Mouse (Mus musculus) brown adipose tissue, adult 24 weeks (tissue): Measurements from ENCODE around the gene H2-Eb2. TPM values are rescaled to one million over a fixed set of nuclear protein-coding genes. Genes with fewer than 3 reads are reported as not detected.

Source experiments
- H3K27ac ChIP-seq: fragments of 200-500 bp; replicated peaks from 2 replicates; pipeline ENCODE4 v1.5.1; 2012; ENCODE audit warnings: low read depth, mild to moderate bottlenecking, low read length
- H3K4me1 ChIP-seq: fragments of 200-500 bp; 2 replicates; pipeline ENCODE4 v1.6.1; 2012; ENCODE audit warnings: low read length, mixed read lengths; ENCODE audit not compliant: control insufficient read depth, insufficient read depth, insufficient read length
- H3K4me3 ChIP-seq: fragments of 200-500 bp; 2 replicates; pipeline ENCODE4 v1.5.1; 2012; ENCODE audit warnings: low read depth, mild to moderate bottlenecking, low read length, moderate library complexity; ENCODE audit not compliant: insufficient read depth
- polyA plus RNA-seq: library from polyadenylated mRNA; stranded (reverse); fragments of >200 nt; gene quantifications from 2 replicates; pipeline ENCODE4 v1.2.4, GENCODE M21; 2012; ENCODE audit not compliant: missing spikeins, insufficient read depth, insufficient read length

The H2-Eb2 gene
- polyA plus RNA-seq, 1 experiment, result not detected

DNA sequence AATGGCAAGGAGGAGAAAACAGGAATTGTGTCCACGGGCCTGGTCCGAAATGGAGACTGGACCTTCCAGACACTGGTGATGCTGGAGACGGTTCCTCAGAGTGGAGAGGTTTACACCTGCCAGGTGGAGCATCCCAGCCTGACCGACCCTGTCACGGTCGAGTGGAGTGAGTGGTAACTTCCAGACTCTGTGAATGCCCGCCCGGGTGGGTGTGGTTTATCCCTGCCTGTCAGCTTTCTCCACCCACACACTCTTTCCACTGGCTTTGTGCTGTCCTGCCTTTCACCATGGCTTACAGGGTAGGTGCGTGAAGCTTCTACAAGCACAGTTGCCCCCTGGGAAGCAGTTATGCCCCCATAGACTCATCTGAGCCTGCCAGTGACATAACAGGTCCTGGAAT lies 11.2 kb upstream of the H2-Eb2 start:
- no peaks in the 10 kb centered on the region for H3K4me1 ChIP-seq

DNA sequence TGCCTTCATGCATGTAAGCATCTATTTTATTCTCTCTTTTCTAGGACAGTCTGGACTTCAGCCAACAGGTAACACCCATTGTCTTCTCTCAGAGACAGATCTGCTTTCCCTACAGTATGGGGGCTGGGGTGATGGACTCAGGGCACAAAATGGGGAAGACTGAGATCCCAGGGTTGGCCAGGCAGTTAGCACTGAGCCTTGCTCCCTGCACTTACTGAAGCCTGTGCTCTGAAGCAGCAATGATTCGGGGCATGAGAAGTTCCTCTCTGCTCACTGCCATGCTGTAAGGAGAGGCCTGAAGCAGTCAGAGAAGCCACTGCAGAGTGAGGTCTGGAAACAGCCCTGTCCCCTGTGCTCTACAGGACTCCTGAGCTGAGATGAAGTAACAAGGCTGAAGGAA lies 10.0 kb upstream of the H2-Eb2 start:
- no peaks in the 10 kb centered on the region for H3K4me1 ChIP-seq
- no peak overlapping the region for H3K4me3 ChIP-seq

More for the DNA sequence above, 11.2 kb upstream of the H2-Eb2 start:
- Histone ChIP-seq H3K27ac (no peak overlapping the region), H3K4me3 (no peak overlapping the region)

DNA sequence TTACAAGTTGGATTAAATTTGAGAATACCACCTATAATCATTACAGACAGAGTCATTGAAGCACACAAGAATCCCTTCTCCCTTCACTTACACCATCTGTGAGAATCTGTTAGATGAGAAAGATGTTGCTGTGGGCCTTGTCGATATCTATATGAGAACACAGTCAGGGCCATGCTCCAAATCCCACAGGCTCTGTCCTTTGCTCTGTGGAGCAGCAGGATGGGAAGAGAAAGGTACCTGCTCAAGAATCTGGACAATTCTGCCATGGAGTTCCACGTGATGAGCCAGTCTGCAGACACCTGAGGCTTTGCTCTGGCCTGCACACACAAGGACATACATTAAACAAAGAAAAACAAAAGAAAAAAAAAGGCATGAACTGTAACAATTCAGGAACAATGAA lies 8.8 kb upstream of the H2-Eb2 start:
- H3K4me3 ChIP-seq, result no peak overlapping the region
- no peak overlapping the region for H3K27ac ChIP-seq
- H3K4me1 ChIP-seq, result no peaks in the 10 kb centered on the region

More for the DNA sequence above, 10.0 kb upstream of the H2-Eb2 start:
- no peak overlapping the region for H3K27ac ChIP-seq

DNA sequence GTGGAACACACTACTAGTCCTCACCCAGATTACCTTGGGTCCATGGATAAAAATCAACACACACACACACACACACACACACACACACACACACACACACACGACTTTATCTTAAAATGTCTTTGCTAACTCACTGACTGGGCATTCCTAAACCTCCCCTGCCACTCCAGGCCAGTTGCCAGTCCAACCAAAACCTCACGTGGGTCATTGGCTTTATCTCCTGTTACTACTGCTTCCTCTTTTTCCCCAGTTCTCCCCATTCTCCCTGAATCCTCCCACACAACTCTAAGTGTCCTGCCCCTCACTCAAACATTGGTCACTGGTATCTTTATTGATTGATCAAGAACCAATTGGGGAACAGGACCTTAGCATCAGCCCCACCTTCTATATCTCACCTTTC lies 8.2 kb upstream of the H2-Eb2 start:
- no peak overlapping the region for H3K4me3 ChIP-seq

DNA sequence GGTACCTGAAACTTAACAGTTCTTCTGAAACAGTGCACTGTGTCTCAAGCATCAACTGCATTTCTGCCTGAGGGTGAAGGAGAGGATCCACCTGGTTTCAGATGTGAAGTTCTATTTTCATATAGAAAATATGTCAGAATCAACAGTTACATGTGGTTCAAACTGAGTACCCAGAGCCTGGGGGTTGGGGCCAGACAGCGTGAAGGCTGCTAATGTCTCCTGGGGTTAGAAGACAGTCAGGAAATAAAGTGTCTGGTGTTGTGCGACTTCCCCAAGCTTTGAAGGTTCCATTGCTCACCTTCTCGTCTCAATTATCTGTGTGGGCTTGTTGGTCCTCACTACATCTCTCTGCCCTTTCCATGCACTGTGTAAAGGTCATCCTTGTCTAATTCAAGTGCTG lies 908 bp downstream of the H2-Eb2 start:
- Histone ChIP-seq H3K27ac (no peak overlapping the region), H3K4me3 (no peak overlapping the region), H3K4me1 (no peaks in the 10 kb centered on the region)

More for the DNA sequence above, 8.2 kb upstream of the H2-Eb2 start:
- Histone ChIP-seq H3K27ac (no peak overlapping the region), H3K4me1 (no peaks in the 10 kb centered on the region)

DNA sequence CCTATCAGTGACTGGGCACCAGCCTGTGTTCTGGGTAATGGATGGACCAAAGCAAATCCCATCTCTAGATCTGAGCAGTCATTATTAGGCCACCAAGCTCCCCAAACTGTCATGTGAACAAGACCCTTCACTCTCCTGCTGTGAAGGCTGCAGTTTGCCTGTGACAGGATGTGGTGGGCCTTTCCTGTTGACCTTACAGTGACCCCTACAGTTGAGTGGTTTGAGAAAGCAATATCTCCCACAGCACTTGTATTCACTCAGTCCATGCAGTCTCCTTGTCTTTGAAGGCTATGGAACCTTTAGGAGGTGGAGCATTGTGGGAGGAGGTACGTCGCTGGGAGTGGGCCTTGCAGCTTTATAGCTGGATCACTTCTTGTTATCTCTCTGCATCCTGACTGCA lies 4.3 kb downstream of the H2-Eb2 start:
- H3K4me1 ChIP-seq, result no peaks in the 10 kb centered on the region
- no peak overlapping the region for H3K27ac ChIP-seq
- no peak overlapping the region for H3K4me3 ChIP-seq

DNA sequence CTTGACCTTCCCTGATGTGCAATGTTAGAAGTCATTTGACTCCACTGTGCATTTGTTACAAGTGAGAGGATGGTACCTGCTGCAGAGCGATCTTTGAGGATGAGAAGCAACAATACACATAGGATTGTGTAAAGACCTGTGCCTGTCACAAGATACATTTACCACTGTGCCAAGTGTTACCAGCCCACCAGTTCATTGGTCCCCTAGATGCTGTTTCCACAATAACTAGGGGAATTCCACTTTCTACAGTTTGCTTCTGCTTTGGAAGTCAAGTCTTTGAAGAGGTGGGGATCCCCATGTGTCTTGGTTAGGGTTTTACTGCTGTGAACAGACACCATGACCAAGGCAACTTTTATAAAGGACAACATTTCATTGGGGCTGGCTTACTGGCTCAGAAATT lies 5.7 kb downstream of the H2-Eb2 start:
- no peak overlapping the region for H3K4me3 ChIP-seq
- no peak overlapping the region for H3K27ac ChIP-seq
- H3K4me1 ChIP-seq, result no peaks in the 10 kb centered on the region

DNA sequence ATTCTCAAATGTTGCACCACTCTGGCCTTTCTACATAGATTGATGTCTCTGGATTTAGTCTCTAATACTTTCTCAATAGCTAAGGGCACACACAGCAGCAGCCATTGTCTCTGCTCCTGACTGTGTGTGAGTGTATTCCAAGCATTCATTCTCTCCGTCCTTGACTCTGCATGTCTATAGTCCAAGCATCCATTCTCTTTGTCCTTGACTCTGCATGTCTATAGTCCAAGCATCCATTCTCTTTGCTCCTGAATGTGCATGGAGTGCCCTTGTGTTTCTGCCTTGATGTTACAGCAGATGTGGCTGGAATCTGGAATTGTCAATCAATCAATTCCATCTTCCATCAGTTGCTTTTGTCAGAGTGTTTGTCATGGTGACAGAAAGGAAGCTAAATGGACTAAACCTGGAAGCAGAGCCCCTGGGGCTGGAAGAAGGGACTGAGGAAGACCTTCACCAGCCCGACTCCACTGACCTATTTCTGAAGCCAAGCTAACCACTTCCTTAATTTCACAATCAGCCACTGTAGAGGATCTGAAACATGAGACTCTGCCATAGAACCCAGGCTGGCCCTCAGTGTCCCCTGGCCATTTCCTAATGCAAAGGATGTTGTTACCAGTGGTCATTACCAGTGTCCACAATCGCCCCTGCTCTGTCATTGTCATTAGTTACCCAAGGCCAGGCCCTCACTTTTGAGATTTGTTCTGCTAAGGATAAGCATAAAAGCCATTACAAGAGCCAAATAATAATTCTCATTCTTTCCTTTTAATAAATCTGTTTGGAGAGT lies 15.3 kb downstream of the H2-Eb2 start:
- Histone ChIP-seq H3K27ac (no peak overlapping the region), H3K4me3 (no peak overlapping the region), H3K4me1 (no peaks in the 10 kb centered on the region)

DNA sequence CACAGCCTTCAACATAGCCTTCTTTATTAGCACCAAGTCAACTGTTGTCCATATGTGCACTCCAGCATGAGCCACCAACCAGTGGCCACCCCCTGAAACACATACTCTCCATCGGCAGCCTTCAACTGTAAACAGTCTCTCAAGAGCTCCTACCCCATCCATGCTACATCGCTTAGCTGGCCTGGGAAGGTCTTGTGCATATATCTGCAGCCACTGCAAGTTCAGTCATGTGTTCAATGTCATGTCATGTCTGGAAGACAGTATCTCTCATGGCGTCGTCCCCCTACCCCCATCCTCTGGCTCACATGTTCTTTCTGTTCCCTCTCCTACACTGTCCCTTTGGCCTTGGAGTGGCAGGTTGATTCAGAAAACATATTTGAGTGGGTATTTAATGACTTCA lies 19.4 kb downstream of the H2-Eb2 start:
- Histone ChIP-seq H3K4me1 (no peaks in the 10 kb centered on the region), H3K4me3 (no peak overlapping the region)

DNA sequence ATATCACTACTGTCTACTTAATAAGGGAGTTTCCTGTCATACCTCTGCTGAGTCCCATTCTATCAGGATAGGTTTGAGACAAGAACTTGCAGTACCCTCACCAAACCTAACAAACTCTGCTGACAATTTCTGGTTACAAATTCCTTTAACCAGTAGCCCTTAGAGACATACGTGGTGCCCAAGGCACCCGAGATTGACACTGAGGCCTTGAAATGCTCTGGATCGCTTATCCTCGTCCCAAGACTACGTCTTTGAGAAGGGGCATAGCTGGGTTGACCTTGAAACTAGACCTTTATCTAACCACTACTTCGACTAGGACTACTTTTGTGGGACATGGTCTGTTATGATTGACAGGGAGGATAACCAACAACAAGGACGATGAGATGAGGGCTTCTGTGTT lies 20.0 kb downstream of the H2-Eb2 start:
- H3K27ac ChIP-seq, result no peak overlapping the region
- no peaks in the 10 kb centered on the region for H3K4me1 ChIP-seq
- H3K4me3 ChIP-seq, result no peak overlapping the region

More for the DNA sequence above, 19.4 kb downstream of the H2-Eb2 start:
- no peak overlapping the region for H3K27ac ChIP-seq

DNA sequence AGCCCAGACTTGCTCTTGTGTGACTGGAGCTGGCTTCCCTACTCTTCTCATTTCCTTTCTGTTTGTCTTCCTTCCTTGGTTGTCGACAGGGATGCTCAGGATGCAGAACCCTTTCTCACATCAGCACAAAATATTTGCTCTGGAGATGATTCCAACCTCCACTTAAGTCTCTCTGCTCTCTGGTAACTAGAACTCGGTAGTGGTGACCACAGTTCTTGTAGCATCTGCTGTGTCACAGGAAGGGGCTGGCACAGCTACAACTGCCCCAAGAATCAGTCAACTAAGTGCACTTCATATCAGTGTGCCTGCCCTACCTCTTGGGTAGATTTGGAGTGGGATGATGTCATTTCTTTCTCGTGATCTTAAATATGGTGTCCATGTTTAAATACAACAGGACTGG lies 20.6 kb downstream of the H2-Eb2 start:
- Histone ChIP-seq H3K4me3 (no peak overlapping the region), H3K27ac (no peak overlapping the region), H3K4me1 (no peaks in the 10 kb centered on the region)

DNA sequence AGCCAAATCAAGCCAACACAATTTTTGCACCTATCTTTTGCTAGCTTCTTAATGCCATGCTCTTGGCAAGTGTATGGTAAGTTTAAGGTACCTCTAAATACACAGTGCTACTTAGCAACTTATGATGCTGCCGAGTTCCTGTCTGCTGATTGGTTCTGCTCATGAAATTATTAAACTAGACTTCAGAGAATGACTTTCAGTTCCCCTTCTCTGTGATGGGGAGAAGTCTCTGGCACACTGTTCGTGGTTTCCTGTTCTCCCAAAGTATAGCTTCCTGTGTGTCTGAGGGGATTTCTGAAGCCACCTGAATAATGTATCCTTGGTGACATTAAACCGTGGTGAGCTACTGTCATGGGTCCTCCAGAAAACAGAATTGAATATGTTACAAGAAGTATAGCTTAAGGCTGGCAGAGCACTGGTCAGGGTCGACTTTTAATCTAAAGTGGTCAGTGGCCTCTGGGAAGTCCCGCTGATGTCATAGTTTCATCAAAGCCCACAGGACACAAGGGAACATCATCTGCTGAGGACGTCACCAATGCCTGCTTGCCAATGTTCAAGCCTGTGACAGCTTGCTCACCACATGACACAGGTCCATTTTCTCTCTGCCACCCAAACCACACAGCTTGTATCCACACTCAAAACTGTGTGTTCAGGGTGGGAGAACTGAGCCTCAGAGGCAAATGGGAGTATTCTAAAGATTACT lies 22.3 kb downstream of the H2-Eb2 start:
- Histone ChIP-seq H3K27ac (peak overlapping the region; percentile 72), H3K4me1 (no peaks in the 10 kb centered on the region), H3K4me3 (no peak overlapping the region)

DNA sequence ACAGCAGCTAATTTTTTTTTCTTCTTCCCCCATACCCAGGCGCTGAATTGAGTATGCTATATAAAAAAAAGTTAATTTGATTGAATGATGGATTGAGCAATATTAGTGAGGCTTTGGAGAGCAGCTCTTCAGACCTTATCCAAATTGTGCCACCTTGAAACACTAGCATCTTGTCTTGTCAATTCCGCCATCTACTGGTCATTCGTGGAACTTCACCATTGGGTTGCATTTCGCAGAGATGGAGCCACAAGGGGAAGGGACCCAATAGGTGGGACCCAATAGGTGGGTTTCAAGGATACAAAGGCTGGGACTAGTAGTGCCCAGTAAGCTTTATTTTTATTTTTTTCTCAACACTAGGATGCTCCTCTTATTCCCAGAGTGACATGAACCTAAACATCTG lies 24.0 kb downstream of the H2-Eb2 start:
- no peak overlapping the region for H3K4me3 ChIP-seq
- peaks cover under 1% of the 10 kb centered on the region; the same call in 1 of the 2 replicates for H3K4me1 ChIP-seq
- H3K27ac ChIP-seq, result no peak overlapping the region

DNA sequence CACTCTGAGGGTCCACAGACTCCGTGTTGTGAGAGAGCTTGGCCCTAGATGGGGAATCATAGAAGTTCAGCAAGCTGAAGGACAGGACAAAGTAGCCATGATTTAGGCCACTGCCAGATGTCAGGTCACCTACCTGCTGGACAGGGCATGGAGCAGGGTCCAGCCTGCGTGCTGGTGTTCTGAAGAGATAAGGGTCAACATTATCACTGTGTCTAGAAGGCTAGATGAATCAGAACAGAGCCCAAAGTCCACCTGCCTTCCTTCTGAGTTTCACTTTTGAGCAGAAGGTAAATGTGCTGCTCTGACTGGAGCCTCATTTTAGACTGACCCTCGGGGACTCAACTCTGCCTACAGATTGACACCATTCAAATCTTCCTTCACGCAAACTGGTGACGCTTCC lies 29.1 kb downstream of the H2-Eb2 start, which contains the start of gene Btnl2:
Gene Btnl2 (plus strand): TSS at position 284 of the 400 bp plus-strand sequence.
- H3K27ac ChIP-seq, result peak within 1 kb of the TSS; percentile 77
- no peak within 1 kb of the TSS for H3K4me3 ChIP-seq
- H3K4me1 ChIP-seq, result peaks cover 9% of the 10 kb centered on the region

DNA sequence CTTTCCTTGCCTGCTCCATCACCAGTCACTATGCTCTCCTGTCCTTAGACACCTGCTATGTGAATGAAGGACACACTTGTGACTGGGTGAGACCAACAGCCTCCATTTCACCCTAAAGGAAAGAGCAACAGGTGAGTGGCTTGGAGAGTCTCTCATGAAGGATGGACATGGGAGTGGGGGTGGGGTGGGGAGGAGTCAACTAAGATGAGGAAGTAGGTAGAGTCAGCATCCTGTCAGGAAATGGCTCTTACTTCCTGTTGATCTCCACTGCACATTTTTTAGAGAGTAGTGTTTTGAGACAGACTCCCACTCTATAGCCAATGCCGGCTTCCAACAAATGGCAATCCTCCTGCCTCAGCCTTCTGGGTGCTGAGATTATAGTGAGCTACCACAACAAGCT lies 29.5 kb downstream of the H2-Eb2 start:
- H3K4me1 ChIP-seq, result peaks cover 9% of the 10 kb centered on the region
- peak overlapping the region; percentile 77 for H3K27ac ChIP-seq

More for the DNA sequence above, 29.5 kb downstream of the H2-Eb2 start:
- no peak overlapping the region for H3K4me3 ChIP-seq
